Mouse (Mus musculus) CH12.LX (cell line): ENCODE results near the gene Nipsnap3a. TPM values are rescaled to one million over a fixed set of nuclear protein-coding genes. Genes with fewer than 3 reads are reported as not detected.

Experiments used
- DNase-seq: peaks from one replicate; pipeline ENCODE4 v3.0.0-alpha.2; 2013; ENCODE audit errors: extremely low read depth
- H3K27ac ChIP-seq: 2 replicates; pipeline ENCODE4 v1.5.1; 2012; ENCODE audit warnings: low read depth, mild to moderate bottlenecking, control low read depth, moderate library complexity; ENCODE audit not compliant: insufficient read depth
- H3K27me3 ChIP-seq: replicated peaks from 2 replicates; pipeline ENCODE3; 2012; ENCODE audit warnings: inconsistent platforms
- H3K36me3 ChIP-seq, 2 experiments: replicated peaks in 1 of 2; 2 replicates each; pipeline versions ENCODE3 to v1.6.1; 2012; ENCODE audit warnings: inconsistent platforms in 1 of 2, low read length in 1 of 2, mild to moderate bottlenecking in 1 of 2, mixed read lengths in 1 of 2, moderate library complexity in 1 of 2; ENCODE audit not compliant: control insufficient read depth in 1 of 2, insufficient read depth in 1 of 2
- H3K4me1 ChIP-seq, 2 experiments: 2 replicates each; pipeline ENCODE4 v1.6.1; 2012; ENCODE audit warnings: inconsistent platforms in 1 of 2, moderate library complexity in 1 of 2; ENCODE audit not compliant: insufficient read depth in 2 of 2, control insufficient read depth in 1 of 2
- H3K4me2 ChIP-seq: 2 replicates; pipeline ENCODE4 v1.6.1; 2012; ENCODE audit warnings: low read depth, mild to moderate bottlenecking, control low read depth; ENCODE audit not compliant: poor library complexity, insufficient read depth, severe bottlenecking
- H3K4me3 ChIP-seq, 3 experiments: fragments of 150-350 bp in 1 of 3; sonication (generic) in 1 of 3; replicated peaks in 1 of 3; 2 replicates each; pipeline versions ENCODE3 to v1.5.1; 2011 to 2012; ENCODE audit warnings: low read depth in 2 of 3, low read length in 2 of 3, mild to moderate bottlenecking in 2 of 3, moderate library complexity in 2 of 3, control low read depth in 1 of 3, improper control_type of control experiment in 1 of 3, inconsistent platforms in 1 of 3, mixed read lengths in 1 of 3; ENCODE audit not compliant: poor library complexity in 1 of 3
- H3K79me2 ChIP-seq: replicated peaks from 2 replicates; pipeline ENCODE4 v1.6.1; 2012; ENCODE audit warnings: mild to moderate bottlenecking, moderate library complexity; ENCODE audit not compliant: control insufficient read depth, poor library complexity, insufficient read depth, severe bottlenecking; ENCODE audit errors: extremely low read depth
- H3K9ac ChIP-seq: 2 replicates; pipeline ENCODE4 v1.6.1; 2012; ENCODE audit warnings: low read depth, mild to moderate bottlenecking, control low read depth, moderate library complexity; ENCODE audit not compliant: insufficient read depth
- H3K9me3 ChIP-seq: replicated peaks from 2 replicates; pipeline ENCODE3; 2012; ENCODE audit warnings: low read length, inconsistent platforms, mixed read lengths
- BHLHE40 ChIP-seq: IDR thresholded peaks from 2 replicates; pipeline ENCODE4 v1.6.1; 2011; ENCODE audit warnings: mild to moderate bottlenecking, low read depth, low read length, improper control_type of control experiment
- CHD2 ChIP-seq: IDR thresholded peaks from 2 replicates; pipeline ENCODE4 v1.6.1; 2011; ENCODE audit warnings: low read length, improper control_type of control experiment
- E2F4 ChIP-seq: IDR thresholded peaks from 2 replicates; pipeline ENCODE4 v1.6.1; 2011; ENCODE audit warnings: low read depth, low read length, improper control_type of control experiment; ENCODE audit not compliant: insufficient replicate concordance
- ELF1 ChIP-seq: IDR thresholded peaks from 2 replicates; pipeline ENCODE4 v1.6.1; 2014; ENCODE audit warnings: low read depth, mild to moderate bottlenecking, inconsistent platforms, low read length, improper control_type of control experiment
- GABPA ChIP-seq: IDR thresholded peaks from 2 replicates; pipeline ENCODE4 v1.6.1; 2012; ENCODE audit warnings: low read depth, low read length, improper control_type of control experiment, inconsistent platforms; ENCODE audit not compliant: insufficient replicate concordance
- HCFC1 ChIP-seq: IDR thresholded peaks from 2 replicates; pipeline ENCODE4 v1.6.1; 2012; ENCODE audit warnings: low read depth, mild to moderate bottlenecking, inconsistent platforms, low read length, improper control_type of control experiment
- IRF4 ChIP-seq: IDR thresholded peaks from 2 replicates; pipeline ENCODE4 v1.6.1; 2014; ENCODE audit warnings: low read depth, mild to moderate bottlenecking, inconsistent platforms, low read length, improper control_type of control experiment
- JUN ChIP-seq: IDR thresholded peaks from 2 replicates; pipeline ENCODE4 v1.6.1; 2011; ENCODE audit warnings: low read depth, mild to moderate bottlenecking, low read length, improper control_type of control experiment, moderate library complexity; ENCODE audit not compliant: insufficient read depth
- KAT2A ChIP-seq: IDR thresholded peaks from 2 replicates; pipeline ENCODE4 v1.6.1; 2012; ENCODE audit warnings: low read length, improper control_type of control experiment, inconsistent platforms; ENCODE audit not compliant: insufficient replicate concordance
- MAFK ChIP-seq: IDR thresholded peaks from 2 replicates; pipeline ENCODE4 v1.6.1; 2011; ENCODE audit warnings: low read length, improper control_type of control experiment; ENCODE audit not compliant: insufficient replicate concordance
- MAX ChIP-seq: IDR thresholded peaks from 2 replicates; pipeline ENCODE4 v1.6.1; 2011; ENCODE audit warnings: low read length, improper control_type of control experiment
- MEF2A ChIP-seq: IDR thresholded peaks from 2 replicates; pipeline ENCODE4 v1.6.1; 2014; ENCODE audit warnings: low read depth, mild to moderate bottlenecking, inconsistent platforms, low read length, improper control_type of control experiment, borderline replicate concordance
- MXI1 ChIP-seq: IDR thresholded peaks from 2 replicates; pipeline ENCODE4 v1.6.1; 2011; ENCODE audit warnings: mild to moderate bottlenecking, low read depth, low read length, improper control_type of control experiment
- NELFE ChIP-seq: IDR thresholded peaks from 2 replicates; pipeline ENCODE4 v1.6.1; 2011; ENCODE audit warnings: low read depth, low read length, improper control_type of control experiment
- NRF1 ChIP-seq: IDR thresholded peaks from 2 replicates; pipeline ENCODE4 v1.6.1; 2014; ENCODE audit warnings: low read depth, mild to moderate bottlenecking, inconsistent platforms, low read length, improper control_type of control experiment, moderate library complexity
- POLR2A ChIP-seq: IDR thresholded peaks from 2 replicates; pipeline ENCODE4 v1.6.1; 2011; ENCODE audit warnings: low read depth, mild to moderate bottlenecking, improper control_type of control experiment, low read length
- RAD21 ChIP-seq: IDR thresholded peaks from 2 replicates; pipeline ENCODE4 v1.6.1; 2011; ENCODE audit warnings: low read depth, mild to moderate bottlenecking, low read length, improper control_type of control experiment, moderate library complexity
- RCOR1 ChIP-seq: conservative IDR thresholded peaks from 2 replicates; pipeline ENCODE4 v1.6.1; 2012; ENCODE audit warnings: low read depth, mild to moderate bottlenecking, inconsistent platforms, low read length, improper control_type of control experiment
- SIN3A ChIP-seq: IDR thresholded peaks from 2 replicates; pipeline ENCODE4 v1.6.1; 2012; ENCODE audit warnings: low read length, improper control_type of control experiment, inconsistent platforms
- TCF12 ChIP-seq: IDR thresholded peaks from 2 replicates; pipeline ENCODE4 v1.6.1; 2014; ENCODE audit warnings: low read depth, mild to moderate bottlenecking, inconsistent platforms, low read length, improper control_type of control experiment
- UBTF ChIP-seq: IDR thresholded peaks from 2 replicates; pipeline ENCODE4 v1.6.1; 2012; ENCODE audit warnings: low read depth, mild to moderate bottlenecking, inconsistent platforms, low read length, improper control_type of control experiment, moderate library complexity
- USF1 ChIP-seq: IDR thresholded peaks from 2 replicates; pipeline ENCODE4 v1.6.1; 2014; ENCODE audit warnings: low read depth, mild to moderate bottlenecking, inconsistent platforms, low read length, improper control_type of control experiment
- USF2 ChIP-seq: conservative IDR thresholded peaks from 2 replicates; pipeline ENCODE4 v1.6.1; 2011; ENCODE audit warnings: low read depth, low read length, improper control_type of control experiment
- ZC3H11A ChIP-seq: IDR thresholded peaks from 2 replicates; pipeline ENCODE4 v1.6.1; 2012; ENCODE audit warnings: low read depth, mild to moderate bottlenecking, inconsistent platforms, low read length, improper control_type of control experiment
- dilution Hi-C: fragments of 300-500 bp; cut with MboI; formaldehyde crosslinking; loops from 2 replicates; pipeline ENCODE4 v1.14.3; 2020; ENCODE audit warnings: low sequenced_read_pairs; ENCODE audit not compliant: extremely low pct_unique_long_range_greater_than_20kb, extremely low pct_ligation_motif_present
- in situ Hi-C: fragments of 300-500 bp; cut with MboI; formaldehyde crosslinking; loops from 3 replicates; pipeline ENCODE4 v1.14.3; 2019; ENCODE audit warnings: low sequenced_read_pairs, low pct_ligation_motif_present, low pct_unique_long_range_greater_than_20kb, mixed read lengths
- polyA plus RNA-seq: library from polyadenylated mRNA; unstranded; fragments of >175 nt; gene quantifications from 2 replicates; pipeline ENCODE4 v1.2.1, GENCODE M21; 2012; ENCODE audit warnings: low read depth; ENCODE audit not compliant: insufficient read length
- total RNA-seq, 2 experiments: library from RNA; depleted of rRNA; stranded (reverse); fragments of 300-350 nt in 1 of 2; fragments of >200 nt in 1 of 2; gene quantifications; 2 replicates each; pipeline ENCODE4 v1.2.3; 2012 to 2014

Gene Nipsnap3a
- not detected in 2 replicates for total RNA-seq (2012; rRNA removed)
- total RNA-seq (2014; rRNA removed), result not detected in 2 replicates
- polyA plus RNA-seq, result not detected in 2 replicates

DNA sequence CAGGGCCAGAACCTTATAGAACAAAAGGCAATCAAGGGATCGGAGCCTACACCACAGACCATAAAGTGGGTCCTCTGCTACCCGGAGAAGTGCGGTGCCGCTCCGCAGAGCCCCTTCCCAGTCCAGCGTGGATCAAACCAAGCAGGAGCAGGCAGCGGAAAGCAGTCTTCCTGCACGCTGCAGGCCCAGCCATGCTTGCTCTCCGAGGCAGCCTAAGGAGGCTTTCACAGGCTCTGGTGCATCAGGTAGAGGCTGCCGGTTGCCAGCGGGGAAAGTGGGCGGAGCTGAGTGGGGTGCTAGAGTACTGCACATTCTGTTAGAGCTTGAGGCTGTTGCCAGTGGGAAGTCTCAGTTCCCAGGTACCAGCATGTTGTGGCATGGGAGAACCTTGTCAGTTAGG, at the start of gene Nipsnap3a:
Nipsnap3a (plus strand) TSS at position 25 of the 400 bp plus-strand sequence.
- TF ChIP-seq TCF12 (no peak), ZC3H11A (no peak), MAX (no peak), KAT2A (no peak)
- no peak for DNase-seq
- Histone ChIP-seq H3K27ac (no peak within 1 kb of the TSS), H3K9me3 (no peaks in the 10 kb centered on the region), H3K36me3 (no peaks in the 10 kb centered on the region), H3K4me2 (no peak within 1 kb of the TSS), H3K4me1 (no peaks in the 10 kb centered on the region), H3K79me2 (no peaks in the 10 kb centered on the region), H3K4me3 (no peak within 1 kb of the TSS), H3K9ac (no peak within 1 kb of the TSS), H3K27me3 (no peaks in the 10 kb centered on the region)
- in situ Hi-C loops (no loop called here), dilution Hi-C loops (no loop called here)

DNA sequence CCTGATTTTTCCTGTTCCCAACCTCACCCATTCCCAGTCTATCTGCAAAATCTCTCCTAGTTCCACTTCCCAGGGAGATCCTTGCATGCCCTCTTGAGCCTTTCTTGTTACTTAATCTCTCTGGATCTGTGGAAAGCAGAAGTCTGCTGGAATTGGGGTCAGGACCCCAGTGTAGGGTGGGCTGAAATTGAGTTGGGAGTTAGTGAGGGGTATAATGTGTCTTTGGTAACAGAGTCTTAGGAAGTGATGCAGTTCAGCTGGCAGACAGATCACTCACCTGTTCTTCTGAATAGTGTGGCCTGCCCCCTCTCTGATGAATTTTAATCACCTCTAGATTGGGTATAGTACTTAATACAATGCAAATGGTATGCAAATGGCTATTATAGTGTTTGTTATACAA, 42.4 kb upstream of the Nipsnap3a start:
- Histone ChIP-seq H3K4me1 (peaks cover 0 to 9% of the 10 kb centered on the region in 2 experiments; a peak in 1 of 4 replicates), H3K36me3 (no peaks in the 10 kb centered on the region), H3K9me3 (no peaks in the 10 kb centered on the region), H3K9ac (no peak overlapping the region), H3K79me2 (no peaks in the 10 kb centered on the region), H3K27me3 (no peaks in the 10 kb centered on the region), H3K27ac (no peak overlapping the region), H3K4me3 (no peak overlapping the region), H3K4me2 (no peak overlapping the region)
- TF ChIP-seq GABPA (no peak), POLR2A (no peak), MAX (no peak), BHLHE40 (no peak), TCF12 (no peak), NRF1 (no peak), ELF1 (no peak), SIN3A (no peak)
- in situ Hi-C loops, result no loop called here
- dilution Hi-C loops, result no loop called here
- no peak for DNase-seq

DNA sequence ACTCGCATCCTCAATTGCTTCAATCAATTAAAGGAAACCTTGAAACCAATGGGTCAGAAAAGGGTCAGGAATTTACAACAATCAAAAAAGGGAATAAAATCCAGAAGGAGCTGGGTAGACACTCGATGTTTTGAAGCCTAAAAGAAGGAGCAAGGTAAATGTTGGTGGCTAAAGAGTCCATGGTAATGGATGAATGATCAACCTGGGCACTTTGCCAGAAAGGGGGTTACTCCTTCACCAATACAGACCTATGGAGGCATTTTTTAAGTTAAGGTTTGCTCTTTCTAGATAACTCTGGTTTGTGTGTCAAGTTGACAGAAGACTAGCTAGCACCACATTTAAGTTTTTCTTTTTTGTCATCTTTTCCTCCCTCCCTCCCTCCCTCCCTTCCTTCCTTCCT, 40.1 kb upstream of the Nipsnap3a start:
- in situ Hi-C loops (no loop called here), dilution Hi-C loops (no loop called here)

More for the DNA sequence above, 40.1 kb upstream of the Nipsnap3a start:
- Histone ChIP-seq H3K9ac (no peak overlapping the region), H3K4me2 (no peak overlapping the region), H3K27ac (no peak overlapping the region), H3K79me2 (no peaks in the 10 kb centered on the region), H3K4me3 (no peak overlapping the region), H3K36me3 (no peaks in the 10 kb centered on the region)
- no peak for DNase-seq
- TF ChIP-seq RAD21 (no peak), MXI1 (no peak), MAFK (no peak), ELF1 (no peak), USF1 (no peak), MEF2A (no peak), E2F4 (no peak), KAT2A (no peak), CHD2 (no peak), UBTF (no peak), NELFE (no peak), IRF4 (no peak), USF2 (no peak), JUN (no peak), SIN3A (no peak), RCOR1 (no peak), HCFC1 (no peak)
- TF ChIP-seq, all 38 proteins: peak for 0
- Histone ChIP-seq H3K27me3 (no peaks in the 10 kb centered on the region), H3K4me1 (peaks cover 0 to 8% of the 10 kb centered on the region in 2 experiments; a peak in 1 of 4 replicates), H3K9me3 (no peaks in the 10 kb centered on the region)
